Mouse (Mus musculus) B cell, adult (primary cell): ENCODE data around the gene Acaca. TPM values are rescaled to one million over a fixed set of nuclear protein-coding genes. Genes with fewer than 3 reads are reported as not detected.

Experiments
- total RNA-seq: library from RNA; stranded (reverse); gene quantifications from 4 replicates; pipeline ENCODE4 v1.2.4, GENCODE M21; 2023; ENCODE audit not compliant: inconsistent age

Acaca gene
- total RNA-seq, result 24.0 to 33.6 TPM (median 26.4 TPM) in 4 replicates

DNA sequence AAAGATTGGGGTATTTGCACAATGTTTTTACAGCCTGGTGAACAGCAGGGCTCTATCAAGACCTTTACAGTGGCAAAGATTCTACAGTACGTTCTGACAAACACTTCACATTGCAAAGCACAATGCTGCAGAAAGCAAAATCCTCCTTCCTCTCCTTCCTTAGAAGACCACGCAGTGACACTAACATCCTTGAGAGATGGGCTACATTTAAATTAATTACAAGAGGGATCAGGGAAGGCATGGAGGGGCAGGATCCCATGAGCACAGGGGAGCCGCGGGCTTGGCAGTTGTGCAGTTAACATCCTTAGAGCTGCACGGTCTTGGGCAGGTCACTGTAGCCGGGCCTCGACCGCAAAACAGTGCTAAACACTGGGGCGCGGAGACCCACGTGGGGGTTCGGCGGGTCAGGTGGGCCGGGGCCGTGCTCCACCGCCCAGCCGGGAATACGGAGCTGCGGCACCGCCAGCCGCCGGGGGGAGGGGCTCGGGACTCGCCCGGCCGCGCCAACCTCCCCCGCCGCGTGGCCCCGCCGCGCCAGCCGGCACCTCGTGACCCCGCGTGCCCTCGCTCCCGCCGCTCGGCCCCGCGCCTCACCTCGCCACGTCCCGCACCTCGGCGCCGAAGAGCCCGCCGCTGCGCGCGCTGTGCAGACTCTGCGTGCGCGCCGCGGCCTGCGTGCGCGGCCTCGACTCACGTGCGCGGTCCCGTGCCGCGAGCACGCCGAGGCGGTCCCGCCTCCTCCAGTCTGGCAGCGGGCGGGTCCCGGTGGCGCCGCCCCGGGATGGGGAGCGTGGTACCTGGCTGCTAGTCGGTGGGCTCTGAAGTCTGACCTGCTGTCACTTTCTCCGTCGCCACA lies at the start of gene Acaca, which contains the start of gene Tada2a:
TSS of gene Acaca (plus strand) at position 730 of the 856 bp plus-strand sequence.
TSS of gene Tada2a (minus strand) at position 658 of the 856 bp plus-strand sequence.

DNA sequence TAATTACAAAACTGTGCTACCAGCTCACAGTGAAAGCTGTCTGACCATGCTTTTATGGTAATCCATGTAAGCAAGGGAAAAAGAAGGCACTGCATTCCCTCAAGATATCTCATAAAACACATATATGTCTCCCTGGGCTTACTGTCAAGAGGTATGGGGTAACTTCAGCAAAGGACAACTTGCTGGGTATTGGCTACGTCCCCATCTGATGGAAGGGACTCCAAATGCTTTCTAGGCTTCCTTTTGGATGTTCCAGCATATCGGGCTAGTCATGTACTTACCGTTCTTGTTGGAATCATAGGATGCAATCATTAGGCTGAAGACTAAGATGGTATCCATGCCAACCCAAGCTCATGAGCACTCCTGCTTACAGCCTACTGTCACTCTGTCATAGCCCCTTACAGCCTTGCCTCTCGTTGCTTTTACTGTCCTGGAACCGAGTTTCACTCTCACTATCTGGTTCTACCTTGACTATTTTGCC lies 37.6 kb downstream of the Acaca start, which contains the start of gene Gm11437:
TSS of gene Gm11437 (minus strand) at position 431 of the 481 bp plus-strand sequence.

Other genes with a start within 250 kb of the Acaca start
- gene Ddx52, start 187.6 kb upstream of the Acaca start, total RNA-seq, result 33.8 to 41.8 TPM (median 39.4 TPM) in 4 replicates
- 78.1 to 83.2 TPM (median 79.8 TPM) in 4 replicates for gene Synrg, start 165.2 kb upstream of the Acaca start, total RNA-seq
- 0.35 to 0.81 TPM (median 0.62 TPM) in 4 replicates for gene Dusp14, start 60.4 kb upstream of the Acaca start, total RNA-seq
- 8.0 to 10.1 TPM (median 8.8 TPM) in 4 replicates for gene Tada2a, start 72 bp upstream of the Acaca start, total RNA-seq
- gene Gm11437, start 37.8 kb downstream of the Acaca start, total RNA-seq, result not detected in 4 replicates